28 mouse cellular contexts compared by ENCODE assay signal in genomic region chr9:44307248-44307647, GRCm38 (mm10). TPM values are rescaled to one million over a fixed set of nuclear protein-coding genes. Genes with fewer than 3 reads are reported as not detected.
DNase-seq lines count a peak whose midpoint lies in the region; ATAC-seq lines count a peak whose summit lies in the region.
"Had no signal": no experiment of that assay in that cellular context is flagged by ENCODE, and none has a peak within 500 bp of the region (broad histone marks: within the 10 kb centered on the region; RNA-seq: fewer than 3 reads in every experiment).

No protein-coding gene starts in this region.

- ATAC-seq in neural tube, embryonic 15.5 days (ENCODE audit: low FRiP score), result no peak
- ATAC-seq: activated CD4-positive, CD25-positive, alpha-beta regulatory T cell, adult 4 months; CD4-positive, CD25-positive, alpha-beta regulatory T cell, adult 4 months; forebrain, embryonic 14.5 days; inflammation-experienced regulatory T-cells, adult 6 months; midbrain, embryonic 16.5 days had no signal

- no peak overlapping the region for H3K4me3 ChIP-seq in neural tube, embryonic 15.5 days (replicated peaks)
- H3K4me3 ChIP-seq: embryonic facial prominence, embryonic 12.5 days; heart, embryonic 12.5 days; hindbrain, embryonic 10.5 days; hindbrain, embryonic 15.5 days; limb, embryonic 12.5 days; neural tube, embryonic 12.5 days had no signal

- no peak overlapping the region for H3K9ac ChIP-seq in neural tube, embryonic 15.5 days (replicated peaks)
- H3K9ac ChIP-seq: embryonic facial prominence, embryonic 12.5 days; heart, embryonic 12.5 days; hindbrain, embryonic 15.5 days; limb, embryonic 12.5 days; neural tube, embryonic 12.5 days had no signal

- peak; percentile 89 for DNase-seq in heart, adult 11 months
- DNase-seq in heart, adult 9 months (ENCODE audit: low spot score in 2 of 2), result no peak
- DNase-seq in A20 (ENCODE audit: low read depth, low spot score), result peak; percentile 95
- peak; percentile 23 for DNase-seq in naive thymus-derived CD4-positive, alpha-beta T cell, adult 2 months (ENCODE audit: low read depth)
- peak; percentile 59 for DNase-seq in thymus, postnatal 14 days
- DNase-seq in T-cell, adult 2 months (ENCODE audit: low spot score), result no peak
- no peak for DNase-seq in urinary bladder, postnatal 25 days (ENCODE audit: low spot score)
- DNase-seq: adrenal gland, adult 2 months; adrenal gland, postnatal 36 days; cerebellum, adult 2 months; embryo, embryonic 11 days; gastrocnemius, postnatal 25 days; heart, adult 18-20 months; kidney, adult 11 months; kidney, postnatal 14 days had no signal

- peaks cover 13% of the 10 kb centered on the region for H3K36me3 ChIP-seq in neural tube, embryonic 15.5 days

- H3K27ac ChIP-seq in neural tube, embryonic 15.5 days (replicated peaks), result no peak overlapping the region
- H3K27ac ChIP-seq: embryonic facial prominence, embryonic 12.5 days; hindbrain, embryonic 10.5 days; hindbrain, embryonic 15.5 days; limb, embryonic 12.5 days; macrophage; neural tube, embryonic 12.5 days had no signal

- H3K4me1 ChIP-seq in neural tube, embryonic 15.5 days, result peaks cover 20% of the 10 kb centered on the region

- H3K4me2 ChIP-seq in neural tube, embryonic 15.5 days, result no peak overlapping the region
- H3K4me2 ChIP-seq: embryonic facial prominence, embryonic 12.5 days; heart, embryonic 12.5 days; hindbrain, embryonic 15.5 days; limb, embryonic 12.5 days; neural tube, embryonic 12.5 days had no signal

- WGBS in neural tube, embryonic 15.5 days, result 81% methylated on average over 2 of the region's 2 CpGs

- no peaks in the 10 kb centered on the region for H3K9me3 ChIP-seq in neural tube, embryonic 15.5 days (replicated peaks)
- H3K9me3 ChIP-seq: embryonic facial prominence, embryonic 12.5 days; heart, embryonic 12.5 days; hindbrain, embryonic 10.5 days; hindbrain, embryonic 15.5 days; limb, embryonic 12.5 days; neural tube, embryonic 12.5 days had no signal

- no peaks in the 10 kb centered on the region for H3K27me3 ChIP-seq in neural tube, embryonic 15.5 days (replicated peaks)
- H3K27me3 ChIP-seq: heart, embryonic 12.5 days; hindbrain, embryonic 15.5 days; neural tube, embryonic 12.5 days had no signal

RNA-seq across cellular contexts. Expression of gene Hinfp, which starts 1.8 kb away (rescaled TPM):
- 28.0 and 28.2 TPM in 2 replicates for polyA plus RNA-seq in neural tube, embryonic 15.5 days (2015; fragmentation: Nextera tagmentation; extraction: Ambion mirVana)

RNA-seq across cellular contexts. Expression of gene C2cd2l, which starts 12.8 kb away (rescaled TPM):
- polyA plus RNA-seq in neural tube, embryonic 15.5 days (2015; fragmentation: Nextera tagmentation; extraction: Ambion mirVana), result 21.7 and 24.3 TPM in 2 replicates

RNA-seq across cellular contexts. Expression of gene Dpagt1, which starts 18.6 kb away (rescaled TPM):
- 30.5 and 34.0 TPM in 2 replicates for polyA plus RNA-seq in neural tube, embryonic 15.5 days (2015; fragmentation: Nextera tagmentation; extraction: Ambion mirVana)

RNA-seq across cellular contexts. Expression of gene Abcg4, which starts 18.8 kb away (rescaled TPM):
- polyA plus RNA-seq in neural tube, embryonic 15.5 days (2015; fragmentation: Nextera tagmentation; extraction: Ambion mirVana), result 26.8 and 30.3 TPM in 2 replicates
- polyA plus RNA-seq: activated CD4-positive, CD25-positive, alpha-beta regulatory T cell, adult 4 months; CD4-positive, CD25-positive, alpha-beta regulatory T cell, adult 4 months; inflammation-experienced regulatory T-cells, adult 6 months; macrophage had no signal

RNA-seq across cellular contexts. Expression of gene H2afx, which starts 27.2 kb away (rescaled TPM):
- polyA plus RNA-seq in neural tube, embryonic 15.5 days (2015; fragmentation: Nextera tagmentation; extraction: Ambion mirVana), result 108 and 149 TPM in 2 replicates

Comparison
In these comparisons a context has a peak if more than half of its experiments do, and no peak if none do; other contexts are left out.
1. DNase-seq: peak in heart, adult 11 months (single experiment), A20 (single experiment), naive thymus-derived CD4-positive, alpha-beta T cell, adult 2 months (single experiment) and thymus, postnatal 14 days (single experiment); none in heart, adult 9 months (0 of 2), T-cell, adult 2 months (single experiment) and urinary bladder, postnatal 25 days (single experiment).